Mouse (Mus musculus): Measurements from ENCODE around the gene Tcea2.

GRCm38 (mm10) chr2:181653523-181653922 lies 26.6 kb upstream of the Tcea2 start:
- TF ChIP-seq CTCF (IDR thresholded peaks at IDR 0.05; ENCODE audit: low read depth, low read length) (no peak), POLR2A (IDR thresholded peaks at IDR 0.05; ENCODE audit: insufficient read depth, low read length) (no peak), EP300 (IDR thresholded peaks at IDR 0.05; ENCODE audit: insufficient read depth, low read depth, low read length) (no peak)

Measured in ES-Bruce4 (cell line).